Mouse (Mus musculus) liver, embryonic 14.5 days (tissue): ENCODE measurements at regions not wholly inside any gene's neighbourhood (a gene's known extent, or its start where the extent isn't known, plus 50 kb on each side); places are given as distances from the start of the nearest gene placed in this dataset.

Experiments used
- ATAC-seq: fragments of 200-750 bp; cut with Nextera tagmentation; 2 replicates; pipeline ENCODE4 v1.8.0; 2017; ENCODE audit warnings: moderate number of reproducible peaks, mild to moderate bottlenecking, moderate library complexity; ENCODE audit not compliant: insufficient read depth
- DNase-seq, 3 experiments: peaks; one replicate each; pipeline ENCODE4 v3.0.0-alpha.2; 2012 to 2013; ENCODE audit warnings: low read depth in 3 of 3, low spot score in 3 of 3
- H3K27ac ChIP-seq: fragments of 300-500 bp; sonication (generic); 2 replicates; pipeline ENCODE4 v1.5.1; 2014; ENCODE audit warnings: moderate library complexity, mild to moderate bottlenecking, control low read depth, inconsistent platforms
- H3K27me3 ChIP-seq: fragments of 300-500 bp; sonication (generic); 2 replicates; pipeline ENCODE4 v1.6.1; 2014; ENCODE audit warnings: mild to moderate bottlenecking, low read length, moderate library complexity; ENCODE audit not compliant: control insufficient read depth, insufficient read depth
- H3K36me3 ChIP-seq: fragments of 300-500 bp; sonication (generic); replicated peaks from 2 replicates; pipeline ENCODE4 v1.6.1; 2014; ENCODE audit warnings: low read depth; ENCODE audit not compliant: control insufficient read depth, insufficient read depth
- H3K4me1 ChIP-seq, 2 experiments: fragments of 200-500 bp in 1 of 2; fragments of 300-500 bp in 1 of 2; sonication (generic) in 1 of 2; replicated peaks; 2 replicates each; pipeline ENCODE4 v1.6.1; 2012 to 2014; ENCODE audit warnings: antibody characterized with exemption in 1 of 2, inconsistent platforms in 1 of 2, low read length in 1 of 2; ENCODE audit not compliant: control insufficient read depth in 2 of 2, insufficient read depth in 2 of 2
- H3K4me2 ChIP-seq: fragments of 300-500 bp; sonication (generic); 2 replicates; pipeline ENCODE4 v1.6.1; 2014; ENCODE audit warnings: low read depth, mild to moderate bottlenecking, control low read depth, moderate library complexity
- H3K4me3 ChIP-seq, 2 experiments: fragments of 200-500 bp in 1 of 2; fragments of 300-500 bp in 1 of 2; sonication (generic) in 1 of 2; 2 replicates each; pipeline ENCODE4 v1.5.1; 2012 to 2014; ENCODE audit warnings: low read depth in 2 of 2, low read length in 2 of 2, mild to moderate bottlenecking in 2 of 2, control low read depth in 1 of 2, inconsistent platforms in 1 of 2, moderate library complexity in 1 of 2; ENCODE audit not compliant: insufficient read depth in 1 of 2
- H3K9ac ChIP-seq: fragments of 300-500 bp; sonication (generic); replicated peaks from 2 replicates; pipeline ENCODE4 v1.6.1; 2014; ENCODE audit warnings: mild to moderate bottlenecking, control low read depth, moderate library complexity
- H3K9me3 ChIP-seq: fragments of 300-500 bp; sonication (generic); 2 replicates; pipeline ENCODE4 v1.6.1; 2016; ENCODE audit warnings: low read length, mixed read lengths; ENCODE audit not compliant: control insufficient read depth
- CTCF ChIP-seq: IDR thresholded peaks from 2 replicates; pipeline ENCODE4 v1.5.1; 2016; ENCODE audit warnings: antibody characterized with exemption, low read depth, control low read depth
- EP300 ChIP-seq: IDR thresholded peaks from 2 replicates; pipeline ENCODE4 v1.6.1; 2016; ENCODE audit warnings: antibody characterized with exemption, low read depth
- WGBS: fragments of 180-500 bp; shearing (Covaris S2); extraction: QIAGEN DNeasy Blood & Tissue Kit; methylation state at CpG from one replicate; pipeline ENCODE4 v1.1.7; 2014; ENCODE audit not compliant: insufficient replicate concordance; 5-methylcytosine and 5-hydroxymethylcytosine counted together

DNA sequence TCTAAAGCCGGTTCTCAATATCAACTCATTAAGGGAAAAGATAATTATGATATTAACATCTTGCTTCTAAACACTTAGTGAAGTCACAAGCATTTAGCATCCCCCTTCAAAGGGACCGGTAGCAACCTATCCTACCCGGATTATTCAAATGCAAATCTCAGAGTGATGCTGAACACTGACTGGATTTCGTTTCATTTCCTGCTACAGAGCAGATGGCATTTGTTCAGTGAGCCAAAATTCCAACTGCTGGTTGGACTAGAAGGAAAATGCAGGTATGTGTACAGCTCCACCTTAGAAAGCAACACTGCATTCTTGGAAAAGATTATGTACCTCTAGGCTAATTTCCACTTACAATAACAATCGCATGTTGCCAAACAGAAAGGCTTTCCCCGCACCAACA lies 782.5 kb downstream of the Diaph3 start:
- no peak overlapping the region for H3K4me3 ChIP-seq
- DNase-seq (no peak), ATAC-seq (no peak)
- no peaks in the 10 kb centered on the region for H3K4me1 ChIP-seq
- H3K9me3 ChIP-seq: no peaks in the 10 kb centered on the region
- no peak overlapping the region for H3K9ac ChIP-seq
- H3K27me3 ChIP-seq: no peaks in the 10 kb centered on the region
- no peak overlapping the region for H3K4me2 ChIP-seq
- H3K27ac ChIP-seq: no peak overlapping the region
- 70% methylated on average over 6 of the region's 6 CpGs for WGBS
- H3K36me3 ChIP-seq: no peaks in the 10 kb centered on the region
- no peak for TF ChIP-seq CTCF
- no peak for TF ChIP-seq EP300

GRCm38 (mm10) chr14:86350526-86350925 lies 790.5 kb downstream of the Diaph3 start:
- Histone ChIP-seq H3K27ac (no peak overlapping the region), H3K27me3 (no peaks in the 10 kb centered on the region), H3K9me3 (no peaks in the 10 kb centered on the region), H3K4me2 (no peak overlapping the region), H3K36me3 (no peaks in the 10 kb centered on the region), H3K9ac (no peak overlapping the region), H3K4me3 (no peak overlapping the region), H3K4me1 (no peaks in the 10 kb centered on the region)
- 23% methylated on average over 1 of the region's 1 CpGs for WGBS
- no peak for DNase-seq
- ATAC-seq: no peak
- TF ChIP-seq EP300: no peak
- TF ChIP-seq CTCF: no peak

DNA sequence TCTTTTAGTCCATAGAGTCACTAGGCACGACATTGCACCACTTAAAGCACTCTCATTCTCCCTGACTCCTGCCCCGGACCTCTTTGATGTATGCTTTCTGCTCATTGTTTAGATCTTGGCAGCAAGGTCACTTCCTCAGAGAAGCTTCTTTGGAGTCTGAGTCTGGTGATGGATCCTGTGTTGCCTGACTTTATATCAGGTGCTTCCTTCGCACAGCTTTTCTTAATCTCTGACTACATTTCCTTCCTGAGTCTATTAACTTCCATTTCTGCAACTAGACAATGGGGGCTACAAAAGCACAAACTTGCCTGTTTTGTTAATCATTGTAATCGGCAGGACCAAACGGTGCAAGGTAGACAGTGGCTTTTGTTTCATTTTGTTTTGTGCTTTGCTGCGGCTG lies 802.0 kb downstream of the Diaph3 start:
- Histone ChIP-seq H3K27ac (no peak overlapping the region), H3K27me3 (no peaks in the 10 kb centered on the region), H3K9me3 (no peaks in the 10 kb centered on the region), H3K4me1 (no peaks in the 10 kb centered on the region), H3K36me3 (no peaks in the 10 kb centered on the region), H3K4me3 (no peak overlapping the region), H3K9ac (no peak overlapping the region), H3K4me2 (no peak overlapping the region)
- ATAC-seq (no peak), DNase-seq (no peak)
- TF ChIP-seq CTCF: no peak
- 30% methylated on average over 6 of the region's 6 CpGs for WGBS

DNA sequence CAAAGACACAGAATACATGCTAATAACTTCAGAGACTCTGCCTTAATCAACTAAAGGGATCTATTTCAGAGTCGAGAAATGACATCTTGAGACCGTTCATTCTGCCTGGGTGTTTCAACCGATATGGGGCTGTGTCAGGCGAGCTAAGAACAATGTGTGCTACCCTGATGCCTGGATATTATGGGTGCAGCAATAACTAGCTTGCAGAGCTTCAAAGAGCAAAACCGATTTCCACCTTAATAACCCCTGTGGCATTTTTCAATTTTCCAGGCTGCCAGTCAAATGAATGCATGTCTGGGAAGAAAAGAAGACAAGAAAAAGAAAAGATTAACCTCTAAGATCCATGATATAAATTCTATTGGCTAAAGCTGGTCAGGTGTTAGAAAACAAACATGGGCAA lies 804.0 kb downstream of the Diaph3 start:
- no peak overlapping the region for H3K4me3 ChIP-seq
- H3K9ac ChIP-seq: no peak overlapping the region
- no peaks in the 10 kb centered on the region for H3K36me3 ChIP-seq
- H3K9me3 ChIP-seq: no peaks in the 10 kb centered on the region
- no peaks in the 10 kb centered on the region for H3K27me3 ChIP-seq
- no peak for DNase-seq
- no peak for ATAC-seq
- no peaks in the 10 kb centered on the region for H3K4me1 ChIP-seq
- H3K4me2 ChIP-seq: no peak overlapping the region
- no peak overlapping the region for H3K27ac ChIP-seq
- 58% methylated on average over 5 of the region's 5 CpGs for WGBS
- no peak for TF ChIP-seq CTCF
- TF ChIP-seq EP300: no peak

GRCm38 (mm10) chr14:86335284-86335683 lies 805.8 kb downstream of the Diaph3 start:
- H3K4me3 ChIP-seq: no peak overlapping the region
- no peak overlapping the region for H3K4me2 ChIP-seq
- H3K27ac ChIP-seq: no peak overlapping the region
- H3K9me3 ChIP-seq: no peaks in the 10 kb centered on the region
- ATAC-seq (no peak), DNase-seq (no peak)
- H3K4me1 ChIP-seq: no peaks in the 10 kb centered on the region
- no peak for TF ChIP-seq EP300
- no peak for TF ChIP-seq CTCF
- 53% methylated on average over 2 of the region's 2 CpGs for WGBS
- H3K27me3 ChIP-seq: no peaks in the 10 kb centered on the region
- no peak overlapping the region for H3K9ac ChIP-seq
- H3K36me3 ChIP-seq: no peaks in the 10 kb centered on the region

GRCm38 (mm10) chr14:86329176-86329575 lies 811.9 kb downstream of the Diaph3 start:
- no peaks in the 10 kb centered on the region for H3K27me3 ChIP-seq
- 41% methylated on average over 3 of the region's 3 CpGs for WGBS
- H3K4me3 ChIP-seq: no peak overlapping the region
- no peak overlapping the region for H3K27ac ChIP-seq
- TF ChIP-seq EP300: no peak
- TF ChIP-seq CTCF: no peak
- H3K9ac ChIP-seq: no peak overlapping the region
- DNase-seq (no peak), ATAC-seq (no peak)
- H3K9me3 ChIP-seq: no peaks in the 10 kb centered on the region
- H3K36me3 ChIP-seq: no peaks in the 10 kb centered on the region
- no peaks in the 10 kb centered on the region for H3K4me1 ChIP-seq
- H3K4me2 ChIP-seq: no peak overlapping the region
